Mouse (Mus musculus): ENCODE data around the gene Jagn1.

The Jagn1 gene

GRCm38 (mm10) chr6:113434691-113435090 is 7.7 kb upstream of the Jagn1 start:
- no peak for ATAC-seq (ENCODE audit: low TSS enrichment)

GRCm38 (mm10) chr6:113435664-113436205 is 6.6 kb upstream of the Jagn1 start, which contains the start of gene Cidec:
Gene Cidec (minus strand): TSS chr6:113435760.
- no peak for ATAC-seq (ENCODE audit: low TSS enrichment)

GRCm38 (mm10) chr6:113437135-113437534 is 5.2 kb upstream of the Jagn1 start:
- ATAC-seq (ENCODE audit: low TSS enrichment), result no peak

GRCm38 (mm10) chr6:113438721-113439430 is 3.5 kb upstream of the Jagn1 start:
- no peak for ATAC-seq (ENCODE audit: low TSS enrichment)

GRCm38 (mm10) chr6:113440686-113441085 is 1.7 kb upstream of the Jagn1 start:
- no peak for ATAC-seq (ENCODE audit: low TSS enrichment)

- ATAC-seq (ENCODE audit: low TSS enrichment), result peak; percentile 64
Observed at GRCm38 (mm10) chr6:113441147-113441680, 1.2 kb upstream of the Jagn1 start.

- 0 out of 2 replicates have a peak, but pooled peaks have one; percentile 3 for ATAC-seq (ENCODE audit: low TSS enrichment)
Observed at GRCm38 (mm10) chr6:113442087-113442441, 305 bp upstream of the Jagn1 start.

- no peak for ATAC-seq (ENCODE audit: low TSS enrichment)
Observed at GRCm38 (mm10) chr6:113443091-113443490, 722 bp downstream of the Jagn1 start.

- no peak for ATAC-seq (ENCODE audit: low TSS enrichment)
Observed at GRCm38 (mm10) chr6:113444207-113444965, 2.0 kb downstream of the Jagn1 start.

- ATAC-seq (ENCODE audit: low TSS enrichment), result no peak
Observed at GRCm38 (mm10) chr6:113447639-113448038, 5.3 kb downstream of the Jagn1 start.

- ATAC-seq (ENCODE audit: low TSS enrichment), result no peak
Observed at GRCm38 (mm10) chr6:113451839-113452238, 9.5 kb downstream of the Jagn1 start.

GRCm38 (mm10) chr6:113455007-113455406 is 12.6 kb downstream of the Jagn1 start:
- ATAC-seq (ENCODE audit: low TSS enrichment), result no peak

GRCm38 (mm10) chr6:113457952-113458534 is 15.7 kb downstream of the Jagn1 start, which contains the start of gene Il17re:
Gene Il17re (plus strand): TSS chr6:113458484.
- no peak for ATAC-seq (ENCODE audit: low TSS enrichment)

- ATAC-seq (ENCODE audit: low TSS enrichment), result no peak
Observed at GRCm38 (mm10) chr6:113458635-113459034, 16.3 kb downstream of the Jagn1 start.

- ATAC-seq (ENCODE audit: low TSS enrichment), result no peak
Observed at GRCm38 (mm10) chr6:113464040-113464439, 21.7 kb downstream of the Jagn1 start.

- ATAC-seq (ENCODE audit: low TSS enrichment), result no peak
Observed at GRCm38 (mm10) chr6:113465602-113466001, 23.2 kb downstream of the Jagn1 start.

- no peak for ATAC-seq (ENCODE audit: low TSS enrichment)
Observed at GRCm38 (mm10) chr6:113468512-113468911, 26.1 kb downstream of the Jagn1 start.

- ATAC-seq (ENCODE audit: low TSS enrichment), result peak; percentile 83
Observed at GRCm38 (mm10) chr6:113469021-113469420, 26.7 kb downstream of the Jagn1 start.

GRCm38 (mm10) chr6:113469432-113469831 is 27.1 kb downstream of the Jagn1 start:
- ATAC-seq (ENCODE audit: low TSS enrichment), result peak; percentile 83

GRCm38 (mm10) chr6:113471297-113471936 is 29.0 kb downstream of the Jagn1 start, which contains the start of gene Il17rc:
Gene Il17rc (plus strand): TSS chr6:113471427.
- ATAC-seq (ENCODE audit: low TSS enrichment), result 0 out of 2 replicates have a peak, but pooled peaks have one; percentile 29

GRCm38 (mm10) chr6:113472061-113472460 is 29.7 kb downstream of the Jagn1 start:
- ATAC-seq (ENCODE audit: low TSS enrichment), result no peak

All from frontal cortex, adult (tissue).